Mouse (Mus musculus) adrenal gland, adult 2 months (tissue): ENCODE results near the gene Dysf. TPM values are rescaled to one million over a fixed set of nuclear protein-coding genes. Genes with fewer than 3 reads are reported as not detected.
"Not testable (repeated sequence)": the region's sequence is repeated elsewhere in the genome, so short reads cannot be mapped to it uniquely, and the experiment has no call there.

Source experiments
- DNase-seq: peaks from one replicate; pipeline ENCODE4 v3.0.0; 2021
- long read RNA-seq: library from polyadenylated mRNA; stranded (forward); transcript quantifications from one replicate; pipeline ENCODE4 v2.0.0, GENCODE M21; 2021
- polyA plus RNA-seq: library from polyadenylated mRNA; depleted of rRNA; stranded (reverse); fragments of >200 nt; gene quantifications from 2 replicates; pipeline ENCODE4 v1.2.3, GENCODE M21; 2012; rRNA removed
- total RNA-seq, 2 experiments: library from RNA; stranded (reverse); gene quantifications; 2 replicates each; pipeline ENCODE4 v1.2.3; 2021

Gene Dysf
- total RNA-seq: 10 to 100 TPM; 54.4 to 64.2 TPM
- polyA plus RNA-seq: 21.3 and 31.0 TPM in 2 replicates
- long read RNA-seq, full-length matches to known transcripts: 1 of 34 reads
- long read RNA-seq, partial matches to known transcripts: 4 of 34 reads
- long read RNA-seq, other reads (novel, unspliced or antisense): 29 of 34 reads

DNA sequence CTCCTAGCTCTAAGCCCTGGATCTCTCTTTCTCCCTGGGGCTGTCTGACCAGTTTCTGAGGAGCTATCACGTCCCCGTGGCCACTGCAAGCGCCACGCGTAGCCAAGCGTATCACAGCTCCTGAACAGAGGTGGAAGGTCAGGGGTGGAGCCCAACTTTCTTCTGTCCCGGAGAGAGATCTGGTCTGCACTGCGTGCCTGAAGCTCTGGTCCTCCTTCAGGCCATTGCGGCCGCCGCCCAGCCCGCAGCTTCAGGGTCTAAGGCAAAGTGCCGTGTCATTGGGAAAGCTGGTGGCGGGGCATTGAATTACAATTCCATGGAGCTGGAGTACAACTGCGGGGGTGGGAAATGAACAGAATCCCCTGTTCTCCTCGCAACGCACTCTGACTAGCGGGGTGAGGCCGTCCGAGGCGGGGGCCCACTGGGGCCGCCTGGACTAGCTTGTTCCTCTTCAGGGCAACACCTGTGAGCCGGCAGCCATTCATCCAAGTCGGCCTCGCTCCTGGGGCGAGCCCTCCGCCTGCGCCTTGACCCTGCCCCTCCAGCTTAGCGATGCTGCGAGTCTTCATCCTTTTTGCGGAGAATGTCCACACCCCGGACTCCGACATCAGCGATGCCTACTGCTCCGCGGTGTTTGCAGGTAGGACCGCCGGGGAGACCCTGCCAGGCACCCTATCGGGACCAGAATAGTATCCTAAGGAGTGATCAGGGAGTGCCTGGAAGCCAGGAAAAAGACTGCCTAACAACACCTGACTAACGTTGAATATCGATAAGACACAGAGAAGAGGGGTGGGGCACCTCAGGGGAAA is at the start of gene Dysf:
Gene Dysf, plus strand, starts transcription at position 228 of the 809 bp plus-strand sequence.
- peak; percentile 59 for DNase-seq

GRCm38 (mm10) chr6:83987642-83988041 is 20.7 kb upstream of the Dysf start:
- no peak for DNase-seq

DNA sequence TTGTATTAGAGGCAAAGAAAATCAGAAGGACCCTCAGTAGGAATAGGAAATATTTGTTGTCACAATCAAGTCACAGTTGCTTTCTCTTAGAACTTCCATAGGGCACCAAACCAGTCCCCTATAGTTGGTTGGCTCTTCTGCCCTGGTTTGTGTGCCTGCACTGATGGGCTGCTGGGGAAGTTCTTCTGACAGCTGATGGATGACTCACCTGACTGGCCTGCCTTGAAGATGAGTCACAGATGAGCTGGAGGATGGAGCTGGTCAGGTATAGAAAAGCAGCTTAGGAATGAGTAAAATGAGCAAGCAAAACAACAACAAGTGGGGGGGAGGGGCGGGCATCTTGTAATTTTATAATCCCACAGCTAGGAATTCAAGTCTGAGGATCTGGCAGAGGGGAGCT is 5.7 kb upstream of the Dysf start:
- peak; percentile 51 for DNase-seq

DNA sequence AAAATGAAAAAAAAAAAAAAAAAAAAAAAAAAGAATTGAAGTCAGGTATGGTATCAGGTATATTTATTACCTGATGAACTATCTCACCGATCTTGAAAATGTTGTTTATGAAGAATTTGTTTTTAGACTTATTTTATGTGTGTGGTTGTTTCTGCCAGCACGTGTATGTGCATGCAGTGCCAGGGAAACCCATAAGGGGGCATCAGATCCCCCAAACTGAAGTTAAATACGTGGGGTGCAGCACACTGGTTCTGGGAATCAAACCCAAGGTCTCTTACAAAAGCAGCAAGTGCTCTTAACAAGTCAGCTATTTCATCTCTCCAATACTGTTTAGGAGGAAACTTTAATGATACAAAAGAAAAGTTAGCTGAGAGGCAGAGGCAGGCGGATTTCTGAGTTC is 4.1 kb upstream of the Dysf start:
- no peak for DNase-seq

DNA sequence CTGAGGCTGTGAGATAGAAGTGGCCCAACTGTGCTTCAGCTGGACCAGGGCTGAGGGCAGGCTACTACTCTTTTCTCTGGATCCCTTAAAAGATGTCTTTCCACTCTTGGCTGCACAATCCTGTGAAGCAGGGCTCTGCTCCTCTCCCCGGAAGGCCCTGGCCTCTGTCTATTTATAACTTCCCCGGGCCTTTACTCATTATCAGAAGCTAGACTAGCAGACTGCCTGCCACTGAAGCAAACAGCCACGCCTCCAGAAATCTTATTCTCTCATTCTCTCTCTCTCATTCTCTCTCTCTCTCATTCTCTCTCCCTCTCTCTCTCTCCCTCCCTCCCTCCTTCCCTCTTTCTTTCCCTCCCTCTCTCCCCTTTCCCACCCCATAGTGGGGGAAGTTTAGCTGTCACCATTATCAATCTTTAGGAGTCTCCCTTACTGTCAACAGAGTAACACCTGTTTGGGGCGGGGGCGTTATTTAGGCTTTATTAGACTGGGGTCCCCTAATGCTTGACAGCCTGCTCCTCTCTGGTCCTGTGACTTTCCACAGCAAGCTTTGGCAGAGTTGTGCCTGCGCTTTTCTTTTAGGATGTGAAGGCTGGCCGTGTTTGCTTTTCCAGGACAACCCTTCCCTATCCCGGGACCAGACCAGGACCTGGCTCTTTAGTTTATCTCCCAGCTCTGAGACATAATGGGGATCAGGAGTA is 932 bp downstream of the Dysf start:
- no peak for DNase-seq

GRCm38 (mm10) chr6:84009915-84010302 is 1.5 kb downstream of the Dysf start:
- DNase-seq: no peak

DNA sequence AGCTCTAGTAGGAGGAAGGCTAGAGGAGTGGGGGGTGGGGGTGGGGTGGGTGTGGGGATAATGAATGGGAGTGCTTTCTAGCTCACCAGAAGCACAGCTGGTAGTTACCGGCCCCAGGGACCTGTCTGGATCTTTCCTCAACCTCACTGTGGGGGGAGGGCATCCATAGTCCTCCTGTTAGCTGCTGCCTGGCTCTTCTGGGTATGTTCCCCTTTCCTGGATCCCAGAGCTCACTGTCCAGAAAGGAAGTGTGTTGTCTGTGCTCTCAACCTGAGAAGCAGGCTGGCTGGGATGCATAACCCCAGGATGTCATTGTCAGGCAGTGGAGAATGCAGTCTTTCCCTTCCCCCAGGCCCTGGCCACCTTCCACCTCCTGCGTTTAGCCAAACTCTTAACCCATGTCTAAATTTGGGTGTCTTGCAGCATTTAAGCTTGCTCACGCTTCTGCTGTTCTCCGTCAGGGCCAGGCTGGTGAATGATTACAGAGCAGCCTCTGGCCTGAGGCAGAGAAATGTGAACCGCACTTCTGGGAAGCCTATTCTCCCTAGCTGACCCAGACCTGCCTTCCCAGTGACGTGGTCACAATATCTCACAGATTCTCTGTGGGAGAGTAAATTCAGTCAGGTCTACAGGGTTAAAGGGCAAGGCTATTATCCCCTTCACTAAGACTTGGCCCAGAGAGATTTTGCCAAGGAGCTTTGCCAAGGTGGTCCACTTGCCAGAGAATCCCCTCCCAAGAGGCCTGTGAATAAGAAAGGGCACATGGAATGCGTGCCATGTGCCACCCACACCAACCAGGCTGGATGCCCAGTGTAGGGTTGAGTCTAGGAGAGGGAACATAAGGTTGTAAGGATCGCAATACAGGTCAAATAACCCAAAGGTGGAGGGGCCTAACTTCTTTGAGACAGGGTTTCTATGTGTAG is 2.2 kb downstream of the Dysf start:
- peak; percentile 33 for DNase-seq

- peak; percentile 76 for DNase-seq
Observed at GRCm38 (mm10) chr6:84014961-84015683, 6.7 kb downstream of the Dysf start.

GRCm38 (mm10) chr6:84016851-84017250 is 8.5 kb downstream of the Dysf start:
- DNase-seq: no peak

DNA sequence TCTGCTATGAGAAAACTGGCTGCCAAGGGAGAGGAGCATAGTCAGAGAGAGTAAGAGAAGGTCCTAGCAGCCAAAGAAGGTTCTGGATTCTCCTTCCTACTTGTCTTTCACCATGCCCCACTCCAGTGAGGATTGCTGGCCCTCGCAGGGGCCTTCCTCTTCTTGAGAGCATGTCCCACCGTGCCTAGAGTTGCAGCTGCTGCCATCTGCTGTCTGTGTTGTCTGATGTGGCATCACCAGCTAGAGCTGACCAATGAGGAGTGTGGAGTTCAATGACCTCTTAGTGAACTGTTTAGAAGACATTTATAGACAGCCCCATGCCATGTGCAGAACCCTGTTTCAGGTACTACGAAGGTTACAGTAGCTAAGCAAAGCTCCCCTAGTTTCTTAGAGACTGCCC is 9.0 kb downstream of the Dysf start:
- DNase-seq: no peak

DNA sequence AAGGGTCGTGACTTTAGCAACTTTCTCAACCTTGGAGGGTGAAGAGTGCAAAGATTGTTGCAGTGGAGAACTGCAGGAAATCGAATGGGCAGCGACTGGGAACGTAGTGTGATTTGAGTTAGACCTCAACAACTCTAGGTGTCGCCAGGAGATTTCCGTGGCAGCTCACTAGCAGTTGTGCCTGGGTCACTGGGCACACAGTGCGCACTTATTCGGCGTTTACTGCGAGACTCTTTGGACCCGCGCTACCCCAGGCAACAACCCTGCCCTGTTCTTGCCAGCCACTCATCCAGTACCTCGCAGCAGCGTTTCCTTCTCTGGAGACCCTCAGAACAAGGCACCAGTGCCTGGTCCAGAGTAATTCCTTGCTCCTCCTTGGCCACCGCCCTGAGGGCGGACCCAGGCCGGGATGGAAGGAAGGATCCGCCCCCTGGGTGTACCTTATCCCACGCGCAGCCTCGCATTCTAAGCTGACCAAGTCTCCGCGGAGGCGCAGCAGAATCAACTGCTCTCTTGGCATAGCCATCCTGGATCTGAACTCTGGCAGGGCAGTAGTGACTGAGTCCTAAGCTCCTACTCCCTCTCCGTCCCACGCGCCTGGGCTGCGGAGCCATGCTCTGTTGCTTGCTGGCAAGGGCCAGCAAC is 10.6 kb downstream of the Dysf start:
- peak; percentile 84 for DNase-seq

DNA sequence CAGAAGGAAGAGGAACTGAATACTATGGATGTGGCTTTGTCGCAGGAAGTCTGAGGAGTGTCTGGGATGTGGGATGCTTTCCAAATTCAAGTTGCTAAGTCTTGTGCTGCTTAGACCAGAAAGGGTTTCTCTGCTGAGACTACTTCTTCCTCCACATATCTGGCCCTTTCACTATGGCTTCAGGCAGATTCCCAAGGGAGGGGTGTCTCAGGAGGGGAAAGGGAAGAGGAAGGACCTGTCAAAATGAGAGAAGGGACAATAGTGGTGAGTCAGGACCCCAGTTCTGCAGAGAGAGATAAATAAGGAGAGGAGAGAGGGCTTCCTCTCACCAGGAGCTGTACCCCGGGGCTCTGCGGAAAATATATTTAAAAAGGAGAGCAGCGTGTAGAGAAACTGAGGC is 11.6 kb downstream of the Dysf start:
- DNase-seq: no peak

GRCm38 (mm10) chr6:84021990-84022389 is 13.6 kb downstream of the Dysf start:
- DNase-seq: no peak

GRCm38 (mm10) chr6:84025636-84026035 is 17.2 kb downstream of the Dysf start:
- no peak for DNase-seq

- DNase-seq: no peak
Observed at GRCm38 (mm10) chr6:84028791-84029190, 20.4 kb downstream of the Dysf start.

DNA sequence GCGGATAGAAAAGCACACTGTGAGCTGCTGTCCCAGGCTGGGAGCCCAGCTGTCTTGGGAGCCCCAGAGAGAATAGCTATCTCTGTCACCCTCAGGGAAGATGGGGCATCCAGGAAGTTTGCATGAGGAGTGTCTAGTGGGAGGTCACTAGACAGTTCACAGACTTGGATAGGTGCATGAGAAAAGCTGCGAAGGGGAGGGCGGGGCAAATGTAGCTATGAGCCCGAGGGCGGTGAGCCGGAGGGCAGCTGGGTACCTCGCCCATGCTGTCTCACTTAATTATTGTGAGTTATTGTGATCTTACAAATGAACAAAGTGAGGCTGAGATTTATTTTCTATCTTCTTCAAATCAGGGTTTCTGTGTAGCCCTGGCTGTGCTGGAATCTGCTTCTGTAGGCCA is 21.4 kb downstream of the Dysf start:
- DNase-seq: no peak

GRCm38 (mm10) chr6:84032516-84032915 is 24.1 kb downstream of the Dysf start:
- not testable (repeated sequence) for DNase-seq

DNA sequence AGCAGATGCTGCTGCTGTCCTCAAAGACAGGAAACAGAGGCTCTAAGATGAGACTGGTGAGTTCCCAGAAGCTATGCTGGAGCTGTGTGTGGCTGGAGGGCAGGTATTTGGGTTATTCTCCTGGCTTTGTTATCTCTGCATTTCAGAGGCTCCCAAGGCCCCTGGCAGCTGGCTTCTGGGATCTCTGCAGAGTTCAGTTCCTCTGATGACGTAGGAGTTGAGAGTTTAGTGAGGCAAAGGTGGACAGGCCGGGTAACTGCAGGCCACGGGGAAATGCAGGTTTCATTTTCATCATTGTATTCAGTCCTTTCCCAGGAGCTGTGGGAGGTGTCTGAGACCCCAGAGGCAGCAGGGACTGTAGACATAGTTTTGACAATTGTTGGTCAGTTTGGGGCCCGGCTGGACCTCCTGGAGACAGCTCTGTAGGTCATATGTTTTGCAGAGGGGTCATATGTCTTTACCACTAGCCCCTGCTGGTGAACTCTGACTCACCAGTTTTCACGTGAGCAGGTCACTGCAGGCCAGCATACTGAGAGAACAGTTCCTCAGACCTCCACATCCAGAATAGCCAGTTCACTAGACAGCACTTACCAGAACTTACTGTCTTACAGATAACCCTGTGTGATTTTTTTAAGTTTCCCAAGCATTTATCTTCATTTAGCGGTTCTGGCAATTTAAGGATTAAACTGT is 35.0 kb downstream of the Dysf start:
- no peak for DNase-seq

DNA sequence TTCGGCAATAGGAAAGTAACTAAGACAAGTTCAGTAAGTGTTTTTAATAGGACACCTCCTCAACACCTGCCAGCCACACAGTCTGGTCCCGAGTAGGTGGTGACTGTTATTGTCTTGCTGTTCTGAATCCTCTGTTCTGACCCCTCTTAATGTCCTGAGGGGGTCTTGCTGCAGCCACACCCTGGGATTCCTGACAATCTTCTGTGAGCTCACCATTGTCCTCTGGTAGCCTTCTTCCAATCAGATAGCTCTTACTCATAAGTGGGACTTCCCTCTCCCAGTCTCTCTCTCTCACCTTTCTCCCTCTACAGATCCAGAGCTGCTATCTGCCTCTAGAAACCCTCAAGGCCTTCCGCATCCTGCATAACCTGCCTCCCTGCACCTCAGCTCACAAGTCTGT is 36.3 kb downstream of the Dysf start:
- no peak for DNase-seq

- DNase-seq: peak; percentile 52
Observed at GRCm38 (mm10) chr6:84048856-84049255, 40.5 kb downstream of the Dysf start.
